Mouse (Mus musculus) 3134 (cell line): Measurements from ENCODE around the gene Mfrp.
A peak's percentile ranks its signal among the peaks of the same experiment; 100 is the strongest.

Experiments
- DNase-seq: peaks from one replicate; pipeline ENCODE4 v3.0.0-alpha.2; 2011; ENCODE audit warnings: low spot score; ENCODE audit not compliant: insufficient read length; ENCODE audit errors: extremely low read depth

The Mfrp gene

DNA sequence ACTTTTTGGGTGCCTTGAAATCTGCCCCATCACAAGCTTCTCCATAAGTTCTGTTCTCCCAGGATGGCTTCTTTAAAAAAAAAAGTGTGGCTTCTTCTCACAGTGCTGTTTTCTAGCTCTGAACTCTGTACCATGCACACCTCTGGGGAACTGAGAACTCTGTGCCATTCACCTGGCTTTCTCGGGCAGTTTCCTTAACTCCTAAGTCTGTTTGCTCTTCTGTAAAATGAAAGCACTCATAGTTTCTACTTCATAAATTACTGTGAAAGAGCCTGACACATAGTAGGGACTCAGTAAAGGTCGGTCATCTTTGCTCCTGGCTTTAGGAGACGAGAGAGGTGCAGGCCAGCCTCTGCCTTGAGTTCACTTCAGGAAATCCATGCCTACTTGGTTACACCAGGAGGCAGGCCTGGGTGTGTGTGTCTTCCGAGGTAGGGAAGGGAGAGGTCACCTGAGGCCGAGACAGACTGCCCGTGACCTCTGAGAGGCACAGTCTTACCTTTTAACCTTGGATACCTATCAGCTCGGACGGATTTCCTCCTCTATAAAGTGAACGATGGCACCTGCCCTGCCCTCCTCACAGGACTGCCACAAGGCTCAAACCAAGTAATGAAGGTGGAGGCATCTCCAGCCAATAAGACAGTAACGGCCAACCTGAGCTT is 23.3 kb upstream of the Mfrp start:
- no peak for DNase-seq

DNA sequence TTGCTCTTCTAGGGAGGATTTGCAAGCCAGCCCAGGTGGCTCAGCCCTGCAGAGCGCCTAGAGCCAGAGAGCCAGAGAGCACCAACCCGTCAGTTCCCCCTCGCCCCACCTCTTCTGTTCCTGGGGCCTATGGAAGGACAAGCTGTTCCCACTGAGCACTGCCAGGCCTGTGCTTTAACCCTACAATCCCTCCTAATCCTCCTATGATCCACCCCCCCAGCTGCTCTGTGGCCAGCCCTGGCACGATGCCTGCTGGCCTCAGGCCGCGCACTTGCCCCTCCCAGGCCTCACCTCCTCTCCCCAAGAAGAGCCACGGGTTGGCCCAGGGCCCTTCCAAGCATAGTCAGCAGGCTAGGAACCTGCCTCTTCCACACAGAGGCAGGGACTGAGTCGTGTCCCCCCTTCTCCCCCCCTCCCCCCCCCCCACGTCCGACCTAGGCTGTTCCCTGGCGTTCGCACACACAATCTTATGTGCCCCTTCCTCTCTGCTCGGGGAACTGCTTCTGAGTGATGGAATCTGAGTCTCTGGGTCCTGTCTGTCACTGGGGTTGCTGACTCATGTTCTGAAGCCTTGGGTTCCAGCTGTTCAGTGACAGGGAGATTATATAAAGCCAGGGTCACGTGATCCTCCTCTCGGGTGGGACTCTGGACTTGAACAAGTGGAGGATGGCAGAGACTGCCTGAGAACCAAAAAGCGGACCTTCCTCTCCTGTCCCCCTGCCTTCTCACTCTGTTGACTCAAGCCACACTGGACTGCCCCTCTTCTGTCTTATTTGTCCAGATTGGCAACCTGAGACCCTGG is 22.4 kb upstream of the Mfrp start:
- DNase-seq = peak; percentile 98

DNA sequence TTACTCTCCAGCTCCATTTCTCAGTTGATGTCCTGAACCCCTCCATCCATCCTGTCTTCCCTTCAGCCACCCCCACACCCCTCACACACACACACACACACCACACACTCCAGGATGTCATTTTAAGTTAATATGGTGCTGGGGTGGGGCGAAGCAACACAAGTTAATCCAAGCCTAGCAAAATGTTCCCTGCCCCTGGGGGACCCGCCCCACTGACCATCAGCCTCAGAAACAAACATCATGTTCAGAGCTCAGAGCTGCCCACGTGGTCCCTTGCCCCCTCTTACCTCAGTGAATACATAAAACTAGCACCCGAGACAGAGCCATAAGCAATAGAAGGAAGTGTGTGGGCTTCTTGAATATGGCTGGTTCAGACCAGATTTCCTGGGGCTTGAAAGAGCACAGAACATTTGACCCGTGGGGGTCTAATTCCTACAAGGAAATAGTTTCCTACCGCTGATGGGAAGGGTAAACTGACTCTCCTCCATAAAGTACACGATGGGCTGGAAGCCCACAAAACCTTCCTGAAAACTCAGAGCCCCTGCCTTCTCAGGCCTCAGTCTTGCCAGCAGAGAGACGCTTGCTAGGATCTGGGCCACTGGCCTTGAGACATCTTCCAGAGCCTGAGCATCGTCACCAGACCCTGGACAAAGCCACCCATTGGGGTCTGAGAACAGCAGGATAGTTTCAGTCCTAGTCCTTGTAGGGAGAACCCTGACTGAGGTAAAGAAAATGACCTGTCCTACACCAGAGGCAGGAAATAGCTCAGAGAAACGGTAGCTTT is 21.3 kb upstream of the Mfrp start:
- no peak for DNase-seq

DNA sequence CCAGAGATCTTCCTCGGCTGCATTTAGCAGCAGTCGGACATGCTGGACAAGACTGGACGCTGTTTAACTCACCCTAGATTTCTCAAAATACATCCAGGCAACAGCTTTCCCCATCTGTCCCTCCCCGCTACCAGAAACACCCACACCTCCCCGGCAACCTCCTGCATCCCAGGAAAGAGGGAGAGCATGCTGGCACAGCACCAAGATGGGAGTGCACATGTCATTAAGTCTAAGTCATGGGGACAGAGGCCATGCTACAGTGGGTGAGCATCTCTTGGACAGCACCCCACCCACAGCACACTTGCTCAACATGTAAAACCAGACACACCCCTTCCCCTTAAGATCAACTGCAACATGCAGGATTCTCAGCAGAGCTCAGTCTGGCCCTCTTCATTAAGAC is 20.6 kb upstream of the Mfrp start:
- no peak for DNase-seq

DNA sequence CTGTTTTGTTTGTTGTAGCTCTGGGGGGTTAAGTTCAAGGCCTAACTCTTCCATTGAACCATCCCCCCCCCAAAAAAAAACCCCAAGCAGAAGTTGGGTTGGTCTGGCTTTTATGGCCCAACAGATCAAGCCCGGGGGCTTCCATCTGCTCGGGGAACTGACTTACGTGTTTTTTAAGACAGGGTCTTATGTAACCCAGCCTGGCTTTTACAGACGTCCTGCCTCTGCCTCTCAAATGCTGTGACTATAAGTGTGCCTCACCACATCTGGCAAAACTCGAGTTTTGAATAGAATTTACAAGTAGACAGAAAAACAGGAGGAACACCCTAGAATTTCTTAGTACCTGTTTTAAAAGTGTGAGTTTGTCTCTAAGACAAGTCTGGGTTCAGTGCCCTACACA is 19.9 kb upstream of the Mfrp start:
- DNase-seq = no peak

DNA sequence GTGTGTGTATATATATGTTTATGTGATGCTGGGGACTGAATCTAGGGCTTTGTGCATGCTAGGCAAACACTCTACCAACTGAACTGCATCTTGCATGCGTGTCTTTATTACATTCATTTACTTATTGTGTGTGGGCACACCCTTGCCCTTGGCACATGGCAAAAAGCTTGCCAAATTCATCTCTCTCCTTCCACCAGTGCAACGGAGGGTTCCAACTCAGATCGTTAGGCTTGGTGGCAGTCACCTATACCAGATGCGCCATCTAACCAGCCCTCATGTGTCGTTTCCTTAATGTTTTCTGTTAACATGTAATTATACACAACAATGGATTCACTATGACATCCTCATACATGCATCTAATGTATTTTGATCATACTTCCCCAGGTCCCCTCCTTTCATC is 19.3 kb upstream of the Mfrp start:
- no peak for DNase-seq

DNA sequence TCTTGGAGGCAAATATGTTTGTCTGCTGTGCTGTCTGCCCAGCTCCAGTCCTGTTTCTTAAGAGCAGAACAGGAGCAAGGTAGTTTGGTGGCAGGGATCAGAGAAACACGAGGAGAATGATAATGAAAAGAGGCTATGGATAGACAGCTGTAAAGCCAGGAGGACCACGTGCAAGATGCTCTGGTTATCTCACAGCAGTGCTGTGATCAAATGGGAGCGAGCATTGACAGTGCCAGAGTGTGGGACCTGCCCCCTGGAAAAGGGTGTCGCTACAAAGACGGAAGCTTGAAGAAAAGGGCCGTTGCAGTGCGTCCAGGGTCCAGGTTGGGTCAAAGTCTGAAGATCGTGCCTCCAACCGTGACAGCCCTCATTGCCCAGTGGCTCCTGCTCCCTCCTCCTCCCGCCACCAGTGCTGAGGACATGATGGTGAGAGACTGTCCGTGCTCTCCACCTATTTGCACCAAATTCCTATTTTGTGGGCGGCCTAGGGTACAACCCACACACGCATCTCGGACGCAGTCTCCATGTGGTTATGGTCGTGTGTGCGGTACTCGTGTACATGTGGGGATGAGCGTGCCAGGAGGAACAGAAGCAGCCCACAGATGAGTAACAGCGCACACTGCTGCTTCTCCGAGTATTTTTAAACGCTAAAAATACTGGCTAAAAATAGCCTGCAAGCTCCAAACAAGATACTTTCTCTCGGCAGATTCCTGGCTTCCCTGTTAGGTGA is 18.0 kb upstream of the Mfrp start:
- DNase-seq = no peak

DNA sequence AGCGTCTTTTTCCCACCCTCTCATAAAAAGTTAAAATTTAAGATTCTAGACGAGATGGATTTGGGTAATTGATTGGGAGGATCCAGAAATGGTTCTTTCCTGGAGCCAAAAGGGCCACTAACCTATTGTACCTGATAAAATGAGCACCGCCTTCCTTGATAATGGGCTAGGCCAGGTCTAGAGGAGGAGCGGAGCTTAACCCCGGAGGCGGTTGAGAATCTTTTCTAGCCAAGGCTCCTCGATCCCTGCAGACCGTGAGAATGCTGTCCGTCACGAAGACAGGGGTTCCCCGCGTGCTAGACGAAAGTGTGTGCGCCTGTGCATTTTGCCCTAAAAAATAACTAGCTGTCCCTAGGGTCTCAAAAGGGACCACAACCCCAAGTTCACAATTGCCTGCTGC is 17.3 kb upstream of the Mfrp start:
- no peak for DNase-seq

DNA sequence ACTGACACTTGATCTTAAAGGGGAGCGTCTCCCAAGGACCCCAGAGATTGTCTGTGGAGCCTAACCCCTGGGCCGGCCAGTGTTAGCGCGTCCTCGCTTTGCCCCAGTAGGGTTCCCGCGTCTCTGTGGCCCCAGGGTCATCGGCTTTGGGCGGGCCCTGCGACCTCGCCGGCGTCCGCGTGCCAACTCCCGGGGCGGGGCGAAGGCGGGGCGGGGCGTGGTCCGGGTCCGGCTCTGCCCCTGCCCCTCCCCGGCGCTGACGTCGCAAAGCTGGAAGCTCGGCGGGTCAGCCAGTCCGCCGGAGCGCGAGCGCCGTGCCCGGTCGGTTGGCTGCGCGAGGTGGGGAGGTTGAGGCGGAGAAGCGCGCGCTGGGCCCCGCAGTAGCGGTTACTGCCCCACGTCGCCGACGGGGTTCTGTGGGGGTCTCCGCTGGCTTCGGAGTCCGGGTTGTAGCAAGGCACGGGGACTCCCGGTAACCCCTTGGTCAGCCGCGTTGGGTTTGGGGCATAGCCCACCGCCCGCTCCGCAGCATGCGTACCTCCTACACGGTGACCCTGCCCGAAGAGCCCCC is 16.8 kb upstream of the Mfrp start:
- DNase-seq = peak; percentile 58

DNA sequence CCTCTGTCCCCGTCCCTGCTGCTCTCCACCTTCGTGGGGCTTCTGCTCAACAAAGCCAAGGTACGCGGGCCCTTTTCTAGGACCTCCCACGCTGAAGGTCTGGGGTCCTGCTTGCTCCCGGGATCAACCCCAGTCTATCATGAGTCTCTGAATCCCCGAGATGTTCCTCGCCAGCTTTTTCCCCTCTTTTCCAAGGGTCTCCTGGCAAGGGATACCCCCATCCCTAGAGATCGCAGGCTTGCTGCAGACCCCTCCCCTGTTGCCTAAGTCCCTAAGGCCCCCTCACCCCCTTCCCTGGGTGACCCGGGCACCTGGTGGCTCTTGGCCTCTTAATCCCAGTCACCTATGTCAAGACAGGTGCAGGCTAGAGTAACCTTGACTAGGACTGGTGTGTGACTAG is 16.3 kb upstream of the Mfrp start:
- no peak for DNase-seq

DNA sequence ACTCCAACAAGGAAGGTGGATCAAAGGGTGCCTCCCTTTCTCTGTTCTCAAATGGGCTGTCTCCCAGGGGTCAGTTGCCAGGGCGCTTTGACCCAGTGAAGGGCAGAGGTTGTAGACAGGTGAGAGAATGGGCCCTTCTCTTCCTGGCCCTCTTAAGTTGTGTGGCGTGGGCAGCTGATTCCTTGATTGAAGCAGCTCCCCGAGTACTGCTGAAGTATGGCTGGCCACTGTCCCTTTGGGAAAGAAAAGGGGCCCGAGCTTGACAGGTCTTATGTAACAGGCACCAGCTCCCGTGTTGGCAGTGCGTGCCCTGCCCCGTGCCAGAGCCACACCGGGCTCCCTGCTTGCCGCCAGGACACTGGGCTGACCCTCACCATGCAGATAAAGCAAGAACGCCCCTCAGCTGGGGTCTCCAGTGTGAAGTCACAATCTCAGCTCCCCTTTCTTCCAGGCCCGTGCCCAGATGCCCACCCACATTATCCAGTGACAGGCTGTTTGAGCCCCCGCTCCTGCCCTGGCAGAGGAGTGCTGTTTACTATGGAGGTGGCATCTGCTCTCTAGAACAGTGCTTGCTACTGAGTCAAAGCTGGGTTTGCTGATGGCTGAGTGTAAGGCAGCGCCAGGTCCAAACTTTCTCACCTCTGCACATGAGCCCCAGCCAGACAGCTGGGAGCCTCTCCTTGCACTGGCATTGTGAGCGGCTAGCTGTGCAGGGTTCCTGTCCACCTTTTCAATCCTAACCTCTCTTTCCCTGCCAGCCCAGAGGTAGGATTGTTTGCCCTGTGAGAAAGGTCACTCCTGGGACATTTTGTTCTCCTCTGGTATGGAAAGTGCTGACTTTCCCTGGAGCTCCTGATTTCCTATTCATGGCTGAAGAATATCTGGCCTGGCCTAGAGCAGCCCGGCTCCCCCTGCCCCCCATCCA is 15.5 kb upstream of the Mfrp start:
- DNase-seq = no peak

DNA sequence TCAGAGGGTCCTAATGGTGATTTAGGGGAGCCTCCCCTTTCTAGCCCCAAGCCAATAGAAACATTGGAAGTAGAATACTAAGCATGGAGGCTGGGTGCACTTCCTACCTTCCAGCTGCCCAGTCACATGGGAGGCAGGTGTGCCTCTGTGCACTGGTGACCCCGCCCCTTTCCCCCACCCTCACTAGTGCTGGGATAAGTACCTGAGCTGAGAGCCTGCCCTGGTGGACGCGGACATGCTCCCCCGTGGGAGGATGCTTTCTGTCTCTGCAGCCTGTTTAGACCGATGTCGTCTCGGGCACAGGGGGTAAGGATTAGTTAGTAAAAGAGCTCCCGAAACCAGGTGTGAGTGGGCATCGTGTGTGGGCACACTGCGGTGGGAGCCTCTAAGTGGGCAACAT is 14.6 kb upstream of the Mfrp start:
- DNase-seq = no peak

DNA sequence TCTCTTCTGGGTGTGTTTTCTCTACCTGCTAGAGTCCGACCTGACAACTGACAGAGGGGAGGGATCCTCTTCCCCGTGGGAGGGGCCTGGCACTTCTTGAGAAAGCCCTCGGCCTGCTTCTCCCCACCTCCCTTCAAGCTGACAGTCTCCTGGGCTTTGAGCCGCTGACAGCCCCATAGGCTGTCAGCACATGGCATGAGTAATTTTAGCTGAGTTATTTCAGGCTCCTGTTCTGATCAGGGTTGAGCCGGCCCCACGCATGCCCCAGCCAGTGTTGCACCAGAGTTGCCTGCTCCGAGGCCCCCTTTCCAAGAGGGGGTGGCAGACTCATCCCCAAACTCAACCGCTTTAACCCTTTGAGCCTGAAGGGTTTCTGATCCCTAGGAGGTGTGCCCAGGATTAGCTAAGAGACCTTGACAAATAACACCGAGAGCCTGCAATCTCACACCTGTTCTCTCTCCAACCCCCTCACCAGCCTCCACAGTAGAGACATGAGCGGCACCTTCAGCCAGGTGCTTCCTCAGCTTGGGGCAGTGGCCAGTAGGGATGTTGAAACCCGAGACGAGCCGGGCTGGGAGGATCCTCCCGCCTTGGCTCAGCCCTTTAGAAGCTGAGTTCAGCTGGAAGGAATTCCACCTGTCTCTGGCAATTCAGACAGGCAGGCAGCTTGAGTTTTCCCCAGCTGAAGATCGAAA is 13.6 kb upstream of the Mfrp start:
- peak; percentile 54 for DNase-seq

DNA sequence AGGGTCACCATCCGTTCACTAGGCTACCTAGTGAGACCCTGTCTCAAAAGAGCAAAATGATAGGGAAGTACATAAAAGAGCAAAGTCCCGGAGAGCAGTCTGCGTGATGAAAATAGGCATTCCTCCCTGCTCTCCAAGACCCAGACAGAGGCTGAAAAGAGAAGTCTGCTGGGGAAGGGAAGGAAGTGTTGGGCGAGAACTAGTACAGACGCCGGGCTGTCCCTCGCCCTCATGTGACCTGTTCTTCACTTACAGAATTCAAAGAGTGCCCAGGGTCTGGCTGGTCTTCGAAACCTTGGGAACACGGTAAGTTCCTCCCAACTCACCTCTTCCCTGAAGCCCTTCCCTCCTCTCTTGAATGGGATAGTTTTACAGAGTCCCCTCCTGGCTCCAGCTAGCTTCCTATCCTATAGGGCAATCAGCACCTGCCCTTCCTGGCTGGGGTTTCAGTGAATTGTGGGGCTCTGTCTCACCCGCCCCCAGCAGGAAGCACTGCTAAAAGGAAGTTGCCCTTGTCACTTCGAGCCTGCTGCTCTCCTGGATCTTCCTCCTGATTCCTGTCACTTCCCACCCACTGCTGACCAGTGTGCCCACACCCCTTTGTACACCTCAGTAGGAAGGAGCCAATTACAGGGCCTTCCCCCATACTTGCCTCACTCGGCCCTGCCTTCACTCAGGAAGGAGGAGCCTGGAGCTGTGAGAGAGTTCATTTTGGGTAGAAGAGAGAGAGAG is 12.5 kb upstream of the Mfrp start:
- no peak for DNase-seq

DNA sequence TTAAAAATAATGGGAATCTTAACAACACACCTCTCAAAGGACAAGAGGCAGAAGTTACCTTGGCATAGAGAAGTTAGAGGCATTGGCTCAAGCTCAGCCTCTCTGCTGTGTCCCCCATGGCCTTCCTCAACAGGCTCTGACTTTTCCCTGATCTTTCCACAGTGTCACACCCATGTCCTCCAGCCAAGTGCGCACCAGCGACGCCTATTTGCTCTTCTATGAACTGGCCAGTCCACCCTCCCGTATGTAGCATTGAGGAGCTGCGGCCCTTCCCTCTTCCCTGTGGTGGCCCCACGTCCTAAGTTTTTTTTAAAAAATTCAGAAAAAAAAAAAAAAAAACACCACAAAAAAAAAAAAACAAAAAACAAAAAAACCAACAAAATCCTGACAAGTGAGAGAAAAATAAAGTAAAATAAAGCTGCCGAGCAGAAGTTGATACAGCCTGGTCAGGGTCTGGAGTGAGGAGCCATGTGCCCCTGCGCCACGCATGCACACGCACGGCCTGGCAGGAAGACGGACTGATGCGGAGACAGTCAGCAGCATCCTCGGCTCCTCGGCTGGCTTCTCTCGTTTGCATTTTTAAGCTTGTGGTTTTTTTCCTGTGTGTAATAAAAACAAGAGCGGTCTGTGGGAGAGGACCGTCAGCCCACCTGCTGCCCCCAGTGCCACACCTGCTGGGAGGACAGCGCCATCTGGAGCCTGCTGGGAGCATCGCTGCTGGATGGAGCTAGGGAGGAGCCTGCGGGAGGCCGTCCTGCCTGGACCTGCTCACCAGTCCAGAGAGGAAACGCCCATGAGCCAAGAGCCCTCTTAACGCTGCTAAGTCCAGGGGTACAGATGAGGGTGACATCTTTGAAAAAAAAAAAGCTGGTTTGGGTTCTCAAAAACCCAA is 7.7 kb upstream of the Mfrp start:
- DNase-seq = no peak

DNA sequence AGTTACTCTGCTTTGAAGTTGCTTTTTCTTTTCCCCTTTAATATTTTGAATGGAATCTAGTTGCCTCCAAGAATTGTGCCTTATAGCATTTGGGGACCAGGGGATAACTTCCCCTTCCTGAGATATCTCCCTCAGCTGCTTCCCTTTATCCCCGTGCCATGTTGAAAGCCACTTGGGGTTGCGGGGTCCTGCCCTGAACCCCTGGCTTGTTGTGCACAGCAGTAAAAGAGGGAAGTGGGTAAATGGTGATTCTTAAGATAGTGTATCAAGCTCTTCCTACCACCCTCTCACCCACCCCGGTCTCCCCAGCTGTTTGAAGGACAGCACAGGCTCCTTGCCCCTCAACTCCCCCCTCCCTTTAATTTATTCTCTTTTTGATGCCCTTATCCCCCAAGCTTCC is 6.8 kb upstream of the Mfrp start:
- DNase-seq = no peak

DNA sequence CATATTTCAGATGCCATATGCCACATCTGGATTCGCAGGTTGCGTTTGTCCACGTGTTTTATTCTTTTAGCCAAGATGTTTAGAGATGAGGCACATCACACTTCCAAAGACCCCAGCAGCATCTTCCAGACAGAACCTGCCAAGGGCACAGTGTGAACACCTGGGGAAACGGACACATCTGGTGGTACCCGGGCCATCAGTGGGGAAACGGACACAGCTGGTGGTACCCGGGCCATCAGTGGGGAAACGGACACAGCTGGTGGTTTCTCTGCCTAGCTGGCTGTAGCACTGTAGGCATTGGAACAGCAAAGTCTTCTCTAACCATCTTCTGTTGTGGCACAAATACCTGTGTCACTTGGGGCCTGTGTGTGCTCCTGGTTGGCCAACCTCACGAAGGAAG is 5.7 kb upstream of the Mfrp start:
- DNase-seq = no peak
